In genomic region chr2:91194624-91195332, GRCm38 (mm10) we compare ENCODE assay signal across 8 mouse cellular contexts. TPM values are rescaled to one million over a fixed set of nuclear protein-coding genes. Genes with fewer than 3 reads are reported as not detected.
A peak's percentile ranks its signal among the peaks of the same experiment; 100 is the strongest.
DNase-seq lines count a peak whose midpoint lies in the region; ATAC-seq and TF ChIP-seq lines count a peak whose summit lies in the region.

No protein-coding gene starts in this region.

- peaks cover 62% of the 10 kb centered on the region for H3K27me3 ChIP-seq in E14TG2a.4 (ENCODE audit: insufficient read depth, low read length)
- H3K27me3 ChIP-seq in embryonic facial prominence, embryonic 13.5 days, result no peaks in the 10 kb centered on the region
- 0 out of 2 replicates have a peak, but pooled peaks cover 3% of the 10 kb centered on the region for H3K27me3 ChIP-seq in heart, embryonic 11.5 days (ENCODE audit: control insufficient read depth, insufficient read depth, low read length)
- no peaks in the 10 kb centered on the region; the same call in 1 of the 2 replicates for H3K27me3 ChIP-seq in kidney, embryonic 14.5 days (ENCODE audit: control insufficient read depth, insufficient read depth, low read length)

- DNase-seq in adrenal gland, postnatal 10 days, result peak; percentile 90
- peak; percentile 93 for DNase-seq in lung, postnatal 14 days
- DNase-seq in ovary, postnatal 36 days (ENCODE audit: low spot score), result peak; percentile 76
- no peak for DNase-seq in c-Kit-positive CD71-positive TER-119-positive erythroid progenitor cells, embryonic 14.5 days (ENCODE audit: low spot score)

- H3K36me3 ChIP-seq in E14TG2a.4 (ENCODE audit: insufficient read depth, low read length), result no peaks in the 10 kb centered on the region
- H3K36me3 ChIP-seq in embryonic facial prominence, embryonic 13.5 days, result no peaks in the 10 kb centered on the region
- no peaks in the 10 kb centered on the region for H3K36me3 ChIP-seq in heart, embryonic 11.5 days (ENCODE audit: control insufficient read depth, insufficient read depth, low read length)
- no peaks in the 10 kb centered on the region for H3K36me3 ChIP-seq in kidney, embryonic 14.5 days (ENCODE audit: control insufficient read depth, insufficient read depth, low read length)

- peak overlapping the region; percentile 68 for H3K4me2 ChIP-seq in embryonic facial prominence, embryonic 13.5 days
- H3K4me2 ChIP-seq in heart, embryonic 11.5 days, result peak overlapping the region; percentile 80
- H3K4me2 ChIP-seq in kidney, embryonic 14.5 days (replicated peaks; ENCODE audit: low read depth, low read length), result peak overlapping the region; percentile 67

- no peaks in the 10 kb centered on the region for H3K9me3 ChIP-seq in E14TG2a.4 (ENCODE audit: low read length)
- H3K9me3 ChIP-seq in embryonic facial prominence, embryonic 13.5 days, result no peaks in the 10 kb centered on the region
- no peaks in the 10 kb centered on the region for H3K9me3 ChIP-seq in heart, embryonic 11.5 days (replicated peaks; ENCODE audit: control insufficient read depth, low read length)
- no peaks in the 10 kb centered on the region for H3K9me3 ChIP-seq in kidney, embryonic 14.5 days (ENCODE audit: control insufficient read depth, low read length)

- no peak overlapping the region for H3K27ac ChIP-seq in embryonic facial prominence, embryonic 13.5 days
- peak overlapping the region; percentile 58; the same call in 1 of the 2 replicates for H3K27ac ChIP-seq in heart, embryonic 11.5 days (ENCODE audit: low read depth, low read length)
- no peak overlapping the region for H3K27ac ChIP-seq in kidney, embryonic 14.5 days (ENCODE audit: low read depth, low read length)

- peak; percentile 46 for TF ChIP-seq CTCF in E14TG2a.4 (conservative IDR thresholded peaks at IDR 0.05; ENCODE audit: low read length)

- H3K4me3 ChIP-seq in E14TG2a.4 (replicated peaks; ENCODE audit: low read length), result peak overlapping the region; percentile 72
- peak overlapping the region; percentile 39 for H3K4me3 ChIP-seq in embryonic facial prominence, embryonic 13.5 days
- peak overlapping the region; percentile 37 for H3K4me3 ChIP-seq in heart, embryonic 11.5 days (ENCODE audit: low read depth, low read length)
- peak overlapping the region; percentile 39 for H3K4me3 ChIP-seq in kidney, embryonic 14.5 days (ENCODE audit: low read length)

- H3K4me1 ChIP-seq in E14TG2a.4 (replicated peaks; ENCODE audit: low read depth, low read length), result peaks cover 25% of the 10 kb centered on the region
- H3K4me1 ChIP-seq in embryonic facial prominence, embryonic 13.5 days, result peaks cover 16% of the 10 kb centered on the region; the same call in 1 of the 2 replicates
- peaks cover 10% of the 10 kb centered on the region; the same call in 1 of the 2 replicates for H3K4me1 ChIP-seq in heart, embryonic 11.5 days (ENCODE audit: control insufficient read depth, insufficient read depth, low read length)
- peaks cover 11% of the 10 kb centered on the region; the same call in 1 of the 2 replicates for H3K4me1 ChIP-seq in kidney, embryonic 14.5 days (ENCODE audit: control insufficient read depth, insufficient read depth, low read length)

- WGBS in embryonic facial prominence, embryonic 13.5 days, result under 1% methylated on average over 27 of the region's 27 CpGs
- WGBS in heart, embryonic 11.5 days (ENCODE audit: insufficient replicate concordance), result under 1% methylated on average over 27 of the region's 27 CpGs
- under 1% methylated on average over 27 of the region's 27 CpGs for WGBS in kidney, embryonic 14.5 days

- peak overlapping the region; percentile 67 for H3K9ac ChIP-seq in embryonic facial prominence, embryonic 13.5 days
- peak overlapping the region; percentile 71 for H3K9ac ChIP-seq in heart, embryonic 11.5 days (ENCODE audit: low read depth, low read length)
- peak overlapping the region; percentile 57 for H3K9ac ChIP-seq in kidney, embryonic 14.5 days (ENCODE audit: low read depth, low read length)

- ATAC-seq in embryonic facial prominence, embryonic 13.5 days (ENCODE audit: insufficient number of reproducible peaks, insufficient read depth, low FRiP score, low TSS enrichment, low read depth), result peak; percentile 73
- ATAC-seq in heart, embryonic 11.5 days (replicated peaks; ENCODE audit: insufficient number of reproducible peaks, low FRiP score, low TSS enrichment), result peak; percentile 79
- ATAC-seq in kidney, embryonic 14.5 days (ENCODE audit: low FRiP score, low TSS enrichment), result peak; percentile 90

RNA-seq across cellular contexts. Expression of gene Nr1h3, which starts 7.9 kb away (rescaled TPM):
- 10 to 100 TPM; 33.6 to 39.7 TPM for total RNA-seq in adrenal gland, postnatal 10 days (2021)
- polyA plus RNA-seq in embryonic facial prominence, embryonic 13.5 days (2015; fragmentation: Nextera tagmentation; extraction: Ambion mirVana), result 0.83 and 1.9 TPM in 2 replicates
- 2.5 and 2.8 TPM in 2 replicates for polyA plus RNA-seq in heart, embryonic 11.5 days (2014; fragmentation: Nextera tagmentation; extraction: Ambion mirVana)
- 1.2 and 1.7 TPM in 2 replicates for polyA plus RNA-seq in kidney, embryonic 14.5 days (2014; fragmentation: Nextera tagmentation; extraction: Ambion mirVana)

RNA-seq across cellular contexts. Expression of gene Acp2, which starts 7.9 kb away (rescaled TPM):
- 10 to 100 TPM; 30.0 to 37.0 TPM for total RNA-seq in adrenal gland, postnatal 10 days (2021)
- 28.6 and 29.0 TPM in 2 replicates for polyA plus RNA-seq in embryonic facial prominence, embryonic 13.5 days (2015; fragmentation: Nextera tagmentation; extraction: Ambion mirVana)
- 19.0 and 20.3 TPM in 2 replicates for polyA plus RNA-seq in heart, embryonic 11.5 days (2014; fragmentation: Nextera tagmentation; extraction: Ambion mirVana)
- polyA plus RNA-seq in kidney, embryonic 14.5 days (2014; fragmentation: Nextera tagmentation; extraction: Ambion mirVana), result 15.5 and 25.4 TPM in 2 replicates

RNA-seq across cellular contexts. Expression of gene Madd, which starts 11.1 kb away (rescaled TPM):
- 10 to 100 TPM; 17.0 to 22.5 TPM for total RNA-seq in adrenal gland, postnatal 10 days (2021)
- polyA plus RNA-seq in embryonic facial prominence, embryonic 13.5 days (2015; fragmentation: Nextera tagmentation; extraction: Ambion mirVana), result 16.5 and 18.2 TPM in 2 replicates
- 5.0 and 6.8 TPM in 2 replicates for polyA plus RNA-seq in heart, embryonic 11.5 days (2014; fragmentation: Nextera tagmentation; extraction: Ambion mirVana)
- 5.3 and 7.6 TPM in 2 replicates for polyA plus RNA-seq in kidney, embryonic 14.5 days (2014; fragmentation: Nextera tagmentation; extraction: Ambion mirVana)

RNA-seq across cellular contexts. Expression of gene Ddb2, which starts 42.0 kb away (rescaled TPM):
- 10 to 100 TPM in 1 of 2 experiments, 1 to 10 TPM in 1; 9.2 to 16.3 TPM for total RNA-seq in adrenal gland, postnatal 10 days (2021)
- 20.0 and 23.6 TPM in 2 replicates for polyA plus RNA-seq in embryonic facial prominence, embryonic 13.5 days (2015; fragmentation: Nextera tagmentation; extraction: Ambion mirVana)
- 7.3 and 8.3 TPM in 2 replicates for polyA plus RNA-seq in heart, embryonic 11.5 days (2014; fragmentation: Nextera tagmentation; extraction: Ambion mirVana)
- polyA plus RNA-seq in kidney, embryonic 14.5 days (2014; fragmentation: Nextera tagmentation; extraction: Ambion mirVana), result 14.8 and 15.0 TPM in 2 replicates
